Mouse (Mus musculus) cortical plate, adult 2 months (tissue): ENCODE measurements around the gene Rtf2. TPM values are rescaled to one million over a fixed set of nuclear protein-coding genes. Genes with fewer than 3 reads are reported as not detected.

Experiments used
- H3K27ac ChIP-seq: fragments of 200-500 bp; 2 replicates; pipeline ENCODE4 v1.5.1; 2012; ENCODE audit warnings: low read length, control low read depth, inconsistent platforms; ENCODE audit not compliant: insufficient read depth
- H3K4me1 ChIP-seq: fragments of 200-500 bp; 2 replicates; pipeline ENCODE4 v1.6.1; 2011; ENCODE audit warnings: low read length; ENCODE audit not compliant: control insufficient read depth, insufficient read depth
- H3K4me3 ChIP-seq: fragments of 200-500 bp; 2 replicates; pipeline ENCODE4 v1.5.1; 2011; ENCODE audit warnings: mild to moderate bottlenecking, low read length, control low read depth; ENCODE audit not compliant: insufficient read depth
- CTCF ChIP-seq: fragments of 200-500 bp; IDR thresholded peaks from 2 replicates; pipeline ENCODE4 v1.5.1; 2011; ENCODE audit warnings: mild to moderate bottlenecking, control low read depth, low read length; ENCODE audit not compliant: insufficient read depth; ENCODE audit errors: extremely low read depth
- POLR2A ChIP-seq: fragments of 200-500 bp; IDR thresholded peaks from 2 replicates; pipeline ENCODE4 v1.6.1; 2011; ENCODE audit warnings: mild to moderate bottlenecking, low read length, control low read depth; ENCODE audit not compliant: insufficient read depth; ENCODE audit errors: extremely low read depth
- polyA plus RNA-seq: library from polyadenylated mRNA; depleted of rRNA; stranded (reverse); fragments of >200 nt; gene quantifications from 2 replicates; pipeline ENCODE4 v1.2.3, GENCODE M21; 2012

The Rtf2 gene
- polyA plus RNA-seq, 1 experiment, result 83.8 TPM

DNA sequence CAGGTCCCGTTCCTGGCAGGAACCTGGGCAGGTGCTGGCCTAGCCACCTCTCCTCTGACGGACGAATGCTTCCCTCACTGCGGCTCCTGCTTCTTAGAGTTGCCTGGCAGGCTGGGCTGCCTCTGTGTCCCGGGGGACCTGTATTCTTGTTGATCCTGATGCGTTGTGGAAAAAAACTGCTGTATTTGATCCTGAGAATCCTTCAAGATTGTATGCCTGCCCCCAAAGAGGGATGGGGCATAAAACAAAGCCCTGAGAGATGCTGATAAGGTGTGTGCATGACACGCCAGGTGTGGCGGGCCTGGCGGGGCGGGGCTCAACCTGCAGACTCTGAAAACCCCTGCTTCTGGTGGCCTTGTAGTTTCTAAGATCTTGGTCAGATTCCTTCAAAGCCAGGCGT, 18.1 kb downstream of the Rtf2 start, which contains the start of gene Gcnt7:
Gcnt7 (minus strand) TSS at position 101 of the 400 bp plus-strand sequence.
- Histone ChIP-seq H3K4me1 (no peaks in the 10 kb centered on the region), H3K4me3 (no peak within 1 kb of the TSS), H3K27ac (no peak within 1 kb of the TSS)
- TF ChIP-seq CTCF (no peak), POLR2A (no peak)

DNA sequence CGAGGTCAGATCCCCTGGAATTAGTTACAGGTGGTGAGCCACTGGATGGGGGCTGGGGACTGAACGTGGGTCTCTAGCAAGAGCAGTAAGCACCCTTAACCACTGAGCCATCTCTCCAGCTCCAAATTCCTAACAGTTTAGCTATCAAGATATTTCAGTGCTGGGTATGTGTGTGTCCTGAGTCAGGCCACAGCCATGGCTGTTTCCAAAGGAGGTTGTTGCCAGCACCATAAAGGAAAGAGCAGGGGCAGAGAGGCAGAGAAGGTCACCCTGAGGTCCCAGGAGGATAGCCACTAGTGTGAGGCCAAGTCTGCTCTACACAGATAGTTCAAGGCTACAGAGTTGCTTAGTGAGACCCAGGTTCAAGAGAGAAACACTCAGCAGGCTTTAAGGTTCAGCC, 20.3 kb downstream of the Rtf2 start:
- no peak overlapping the region for H3K4me3 ChIP-seq
- TF ChIP-seq POLR2A (no peak), CTCF (no peak)

DNA sequence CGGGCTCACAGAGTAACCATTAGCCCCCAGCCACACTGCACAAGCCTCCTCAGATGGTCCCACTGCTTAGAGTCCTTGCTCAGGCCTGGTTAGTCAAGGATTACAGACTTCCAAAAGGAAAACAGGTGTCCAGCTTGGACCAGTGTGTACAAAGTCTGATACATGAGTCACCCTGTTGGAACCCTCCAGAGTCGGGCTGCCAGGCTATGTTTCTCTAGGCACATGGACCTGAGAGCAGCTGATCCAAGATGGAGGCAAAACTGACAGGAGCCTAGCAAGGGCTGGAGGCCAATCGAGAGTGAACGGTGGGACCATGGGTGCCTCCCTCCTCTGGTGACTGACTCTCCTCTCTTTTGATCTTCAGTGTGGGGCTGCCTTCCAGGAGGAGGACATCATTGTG, 22.5 kb downstream of the Rtf2 start:
- Histone ChIP-seq H3K4me1 (no peaks in the 10 kb centered on the region), H3K27ac (no peak overlapping the region), H3K4me3 (no peak overlapping the region)
- TF ChIP-seq POLR2A, result no peak
- TF ChIP-seq CTCF, result no peak

More for the DNA sequence above, 20.3 kb downstream of the Rtf2 start:
- no peak overlapping the region for H3K27ac ChIP-seq
- no peaks in the 10 kb centered on the region for H3K4me1 ChIP-seq

DNA sequence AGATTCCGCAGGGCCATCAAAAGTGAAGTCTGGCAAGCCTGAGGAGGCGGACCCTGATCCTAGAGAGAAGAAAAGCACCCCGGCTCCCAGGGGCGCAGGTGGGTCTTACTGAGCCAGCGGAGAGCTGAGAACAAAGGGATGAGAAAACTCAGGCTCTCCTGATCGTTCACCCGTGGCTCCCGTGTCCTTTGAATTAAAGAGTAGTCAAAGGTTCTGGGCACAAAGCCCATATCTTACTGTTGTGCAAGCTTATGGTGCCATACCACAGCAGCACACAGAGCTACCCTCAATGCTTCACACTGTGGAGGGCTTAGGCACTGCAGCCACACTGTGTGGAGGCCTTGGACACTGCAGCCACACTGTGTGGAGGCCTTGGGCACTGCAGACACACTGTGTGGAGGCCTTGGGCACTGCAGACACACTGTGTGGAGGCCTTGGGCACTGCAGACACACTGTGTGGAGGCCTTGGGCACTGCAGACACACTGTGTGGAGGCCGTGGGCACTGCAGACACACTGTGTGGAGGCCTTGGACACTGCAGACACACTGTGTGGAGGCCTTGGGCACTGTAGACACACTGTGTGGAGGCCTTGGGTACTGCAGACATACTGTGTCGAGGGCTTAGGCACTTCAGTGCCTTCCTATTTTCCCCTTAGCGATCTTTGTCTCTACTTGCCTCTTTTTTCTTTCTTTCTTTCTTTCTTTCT, 26.2 kb downstream of the Rtf2 start:
- TF ChIP-seq POLR2A (no peak), CTCF (no peak)
- H3K4me1 ChIP-seq, result no peaks in the 10 kb centered on the region
- no peak overlapping the region for H3K4me3 ChIP-seq
- H3K27ac ChIP-seq, result no peak overlapping the region

DNA sequence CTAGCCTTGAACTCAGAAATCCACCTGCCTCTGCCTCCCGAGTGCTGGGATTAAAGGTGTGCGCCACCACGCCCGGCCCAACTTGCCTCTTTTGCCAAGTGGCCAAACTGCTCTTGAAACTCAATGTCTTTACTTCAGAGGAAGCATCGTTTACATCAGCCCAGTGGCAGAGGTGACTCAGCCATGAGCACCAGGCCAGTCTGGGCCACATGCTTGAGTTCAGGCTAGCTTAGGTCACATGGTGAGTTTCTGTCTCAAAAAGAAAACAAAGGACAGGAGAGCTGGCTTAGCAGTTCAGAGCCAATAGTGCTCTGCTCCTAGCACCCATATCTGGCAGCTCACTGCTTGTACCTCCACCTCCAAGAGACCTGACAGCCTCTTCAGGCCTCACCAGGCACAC, 26.9 kb downstream of the Rtf2 start:
- TF ChIP-seq POLR2A (no peak), CTCF (no peak)
- no peak overlapping the region for H3K27ac ChIP-seq
- no peaks in the 10 kb centered on the region for H3K4me1 ChIP-seq
- H3K4me3 ChIP-seq, result no peak overlapping the region

DNA sequence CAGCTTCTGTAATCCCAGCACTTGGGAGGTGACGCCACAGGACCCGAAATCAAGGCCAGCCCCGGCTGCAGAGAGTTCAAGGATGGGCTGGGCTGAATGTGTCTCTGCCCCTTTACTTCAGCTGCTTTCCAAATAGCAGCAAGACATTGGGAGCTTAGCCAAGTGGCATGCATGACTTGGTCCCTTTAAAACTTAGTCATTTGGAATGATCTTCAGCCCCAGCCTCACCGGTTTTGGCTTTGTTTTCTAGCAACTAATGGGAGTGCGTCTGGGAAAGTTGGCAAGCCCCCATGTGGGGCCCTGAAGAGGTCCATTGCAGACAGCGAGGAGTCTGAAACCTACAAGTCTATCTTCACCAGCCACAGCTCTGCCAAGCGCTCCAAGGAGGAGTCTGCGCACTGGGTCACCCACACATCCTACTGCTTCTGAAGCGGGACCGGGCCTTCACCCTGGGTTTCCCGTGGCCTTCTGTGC, 28.0 kb downstream of the Rtf2 start:
- TF ChIP-seq POLR2A, result no peak
- no peak for TF ChIP-seq CTCF
- H3K4me3 ChIP-seq, result no peak overlapping the region
- H3K4me1 ChIP-seq, result no peaks in the 10 kb centered on the region
- H3K27ac ChIP-seq, result no peak overlapping the region

DNA sequence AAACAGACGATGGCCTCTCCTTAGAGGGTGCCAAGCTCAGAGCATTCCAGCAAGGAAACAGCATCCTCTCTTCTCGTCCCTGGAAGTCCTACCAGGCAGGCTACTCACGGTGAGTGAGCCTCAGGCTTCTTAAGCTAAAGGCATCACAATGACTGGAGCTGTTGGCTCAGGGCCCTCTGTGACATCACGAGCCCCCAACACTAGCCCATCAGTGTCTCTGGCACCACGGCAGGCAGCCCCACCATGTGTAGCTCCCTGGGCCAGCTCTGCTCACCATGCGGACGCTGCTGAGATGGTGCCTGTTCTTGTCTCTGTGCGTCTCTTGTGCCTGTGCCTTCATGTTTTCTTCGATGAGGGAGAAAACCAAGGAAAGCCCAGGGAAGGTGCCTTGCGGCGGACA, 32.0 kb downstream of the Rtf2 start, which contains the start of gene Fam209:
Fam209 (plus strand) TSS at position 203 of the 400 bp plus-strand sequence.
- no peak for TF ChIP-seq CTCF
- TF ChIP-seq POLR2A, result no peak
- Histone ChIP-seq H3K4me1 (no peaks in the 10 kb centered on the region), H3K4me3 (no peak within 1 kb of the TSS), H3K27ac (no peak within 1 kb of the TSS)

DNA sequence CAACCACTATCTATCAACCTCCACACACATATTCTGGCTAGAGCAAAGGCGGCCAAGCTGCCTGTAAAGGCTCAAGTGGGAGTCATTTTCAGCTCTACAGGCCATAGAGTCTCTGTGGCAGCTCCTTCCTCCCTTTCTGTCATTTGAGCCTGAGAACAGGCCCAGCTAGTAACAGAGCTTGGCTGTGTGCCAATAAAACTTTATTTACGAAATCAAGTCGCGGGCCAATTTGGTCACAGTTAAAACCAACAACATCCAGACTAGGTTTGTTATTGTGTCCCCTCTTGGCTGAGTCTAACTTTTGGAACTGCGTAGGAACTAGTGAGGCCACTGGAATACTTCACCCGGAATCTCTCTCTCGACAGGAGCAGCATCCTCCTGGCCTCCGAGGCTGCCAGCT, 33.2 kb downstream of the Rtf2 start:
- Histone ChIP-seq H3K4me3 (no peak overlapping the region), H3K4me1 (no peaks in the 10 kb centered on the region), H3K27ac (no peak overlapping the region)
- TF ChIP-seq CTCF (no peak), POLR2A (no peak)

DNA sequence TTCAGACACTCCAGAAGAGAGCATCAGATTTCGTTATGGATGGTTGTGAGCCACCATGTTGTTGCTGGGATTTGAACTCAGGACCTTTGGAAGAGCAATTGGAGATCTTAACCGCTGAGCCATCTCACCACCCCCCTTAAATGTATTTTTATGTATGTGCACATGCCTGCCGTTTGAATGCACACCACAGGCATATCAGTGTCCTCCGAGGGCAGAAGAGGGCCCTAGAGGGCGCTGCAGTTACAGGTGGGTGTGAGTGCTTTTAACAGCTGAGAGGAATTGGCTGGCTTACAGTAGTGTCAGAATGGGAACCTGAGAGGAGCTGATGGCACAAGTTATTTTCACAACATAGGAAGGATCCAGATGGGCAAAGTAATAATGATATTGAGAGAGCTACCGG, 34.6 kb downstream of the Rtf2 start:
- Histone ChIP-seq H3K4me3 (no peak overlapping the region), H3K27ac (no peak overlapping the region), H3K4me1 (no peaks in the 10 kb centered on the region)
- no peak; the same call in 1 of the 2 replicates for TF ChIP-seq CTCF
- no peak for TF ChIP-seq POLR2A

DNA sequence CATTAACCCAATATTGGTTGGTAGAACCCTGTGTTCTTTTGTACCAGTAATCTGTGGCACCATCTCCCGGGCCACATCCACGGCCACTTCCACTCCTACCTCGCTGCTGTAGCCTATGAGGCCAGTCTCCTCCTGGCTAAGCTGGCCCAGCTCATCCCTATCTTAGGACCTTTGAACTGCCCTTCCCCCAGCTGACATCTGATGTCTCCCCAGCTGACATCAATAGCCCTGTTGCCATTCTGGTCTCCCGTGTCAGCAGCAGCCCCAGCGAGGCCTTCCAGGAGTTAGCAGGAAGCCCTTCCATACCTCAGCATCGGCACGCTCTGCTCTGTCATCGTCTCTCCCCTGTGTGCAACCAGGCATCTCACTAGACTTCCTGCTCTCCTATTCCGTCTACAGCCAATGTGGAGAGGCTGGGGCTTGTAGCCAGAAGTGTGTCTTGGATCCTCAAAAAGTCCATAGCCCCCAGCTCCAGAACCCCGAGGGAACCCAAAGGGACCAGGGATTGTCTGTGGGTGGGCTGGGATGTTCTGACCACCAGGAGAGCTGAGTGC, 36.4 kb downstream of the Rtf2 start:
- TF ChIP-seq POLR2A (no peak), CTCF (no peak)
- Histone ChIP-seq H3K27ac (no peak overlapping the region), H3K4me3 (no peak overlapping the region), H3K4me1 (no peaks in the 10 kb centered on the region)
